Mouse (Mus musculus) neural tube, embryonic 15.5 days (tissue): ENCODE data around the gene Klf5. TPM values are rescaled to one million over a fixed set of nuclear protein-coding genes. Genes with fewer than 3 reads are reported as not detected.

Source experiments
- ATAC-seq: fragments of 200-750 bp; cut with Nextera tagmentation; 2 replicates; pipeline ENCODE4 v1.8.0; 2017; ENCODE audit warnings: mild to moderate bottlenecking, moderate TSS enrichment, moderate library complexity; ENCODE audit not compliant: low FRiP score
- H3K27ac ChIP-seq: fragments of 300-500 bp; sonication (generic); replicated peaks from 2 replicates; pipeline ENCODE4 v1.5.1; 2015; ENCODE audit warnings: mild to moderate bottlenecking, inconsistent platforms
- H3K27me3 ChIP-seq: fragments of 300-500 bp; sonication (generic); replicated peaks from 2 replicates; pipeline ENCODE4 v1.6.1; 2015; ENCODE audit warnings: inconsistent platforms
- H3K36me3 ChIP-seq: fragments of 300-500 bp; sonication (generic); 2 replicates; pipeline ENCODE4 v1.6.1; 2015; ENCODE audit warnings: inconsistent platforms
- H3K4me1 ChIP-seq: fragments of 300-500 bp; sonication (generic); 2 replicates; pipeline ENCODE4 v1.6.1; 2015; ENCODE audit warnings: inconsistent platforms
- H3K4me2 ChIP-seq: fragments of 300-500 bp; sonication (generic); 2 replicates; pipeline ENCODE4 v1.6.1; 2015; ENCODE audit warnings: inconsistent platforms, mild to moderate bottlenecking, moderate library complexity
- H3K4me3 ChIP-seq: fragments of 300-500 bp; sonication (generic); replicated peaks from 2 replicates; pipeline ENCODE4 v1.5.1; 2015; ENCODE audit warnings: mild to moderate bottlenecking, inconsistent platforms
- H3K9ac ChIP-seq: fragments of 300-500 bp; sonication (generic); replicated peaks from 2 replicates; pipeline ENCODE4 v1.6.1; 2015; ENCODE audit warnings: mild to moderate bottlenecking, inconsistent platforms
- H3K9me3 ChIP-seq: fragments of 300-500 bp; sonication (generic); replicated peaks from 2 replicates; pipeline ENCODE4 v1.6.1; 2016; ENCODE audit warnings: inconsistent platforms
- WGBS: fragments of 180-500 bp; shearing (Covaris S2); methylation state at CpG from one replicate; pipeline ENCODE4 v1.1.7; 2015; ENCODE audit warnings: mixed read lengths; 5-methylcytosine and 5-hydroxymethylcytosine counted together
- polyA plus RNA-seq: library from polyadenylated mRNA; unstranded; fragments of >200 nt; fragmentation: Nextera tagmentation; extraction: Ambion mirVana; gene quantifications from 2 replicates; pipeline ENCODE4 v1.2.1, GENCODE M21; 2015

The Klf5 gene
- polyA plus RNA-seq, 1 experiment from 2014 or later: 5.2 TPM

- Histone ChIP-seq H3K9ac (no peak overlapping the region), H3K36me3 (no peaks in the 10 kb centered on the region), H3K9me3 (no peaks in the 10 kb centered on the region), H3K4me3 (no peak overlapping the region), H3K27ac (no peak overlapping the region), H3K4me2 (no peak overlapping the region), H3K4me1 (no peaks in the 10 kb centered on the region), H3K27me3 (no peaks in the 10 kb centered on the region)
- ATAC-seq: no peak
- 57% methylated on average over 4 of the region's 4 CpGs for WGBS
Observed at GRCm38 (mm10) chr14:99352989-99353388, 54.5 kb downstream of the Klf5 start.

- H3K36me3 ChIP-seq: no peaks in the 10 kb centered on the region
Observed at GRCm38 (mm10) chr14:99354046-99354445, 55.6 kb downstream of the Klf5 start.

DNA sequence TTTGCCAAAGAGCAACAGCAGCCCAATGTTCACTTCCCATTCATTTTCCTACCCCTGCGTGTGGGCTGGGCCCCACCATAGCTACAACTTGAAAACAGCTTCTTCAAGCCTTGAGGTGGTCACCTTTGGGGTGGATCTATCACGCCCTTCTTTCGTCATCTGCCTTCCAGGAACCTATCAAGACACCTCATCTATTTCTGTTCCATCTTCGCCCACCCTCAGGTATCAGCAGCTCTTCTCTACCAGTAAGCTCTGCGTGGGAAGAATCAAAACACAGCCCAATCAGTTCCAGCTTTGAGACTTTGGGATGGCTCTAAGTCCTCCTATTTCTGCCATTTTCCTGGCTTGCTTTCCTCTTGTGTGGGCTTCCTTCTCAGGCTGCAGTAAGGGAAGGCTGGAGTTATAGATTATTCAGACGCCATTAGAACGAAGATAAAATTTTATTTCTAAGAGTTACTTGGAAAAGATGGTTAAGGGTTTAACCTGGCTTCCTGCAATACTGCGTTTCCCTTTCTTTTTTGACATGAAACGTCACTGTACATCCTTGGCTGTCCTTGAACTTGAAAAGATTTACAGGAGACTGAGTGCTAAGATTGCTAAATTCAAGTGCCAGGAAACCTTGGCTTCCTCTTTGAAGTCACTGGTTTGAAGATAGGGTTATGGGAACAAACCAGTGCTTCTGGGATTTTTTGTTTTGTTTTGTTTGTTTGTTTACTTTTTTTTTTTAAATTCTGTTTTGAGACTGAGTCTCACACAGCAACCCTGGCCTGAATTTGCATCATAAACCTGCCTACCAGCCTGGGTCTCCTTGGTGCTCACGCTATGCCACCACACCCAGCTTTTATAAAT is 56.5 kb downstream of the Klf5 start:
- no peak for ATAC-seq
- Histone ChIP-seq H3K27me3 (no peaks in the 10 kb centered on the region), H3K4me3 (no peak overlapping the region), H3K4me1 (no peaks in the 10 kb centered on the region), H3K9ac (no peak overlapping the region), H3K4me2 (no peak overlapping the region), H3K27ac (no peak overlapping the region), H3K9me3 (no peaks in the 10 kb centered on the region), H3K36me3 (no peaks in the 10 kb centered on the region)
- WGBS: 93% methylated on average over 10 of the region's 10 CpGs

More at GRCm38 (mm10) chr14:99354046-99354445, 55.6 kb downstream of the Klf5 start:
- H3K27me3 ChIP-seq: no peaks in the 10 kb centered on the region
- ATAC-seq: no peak
- H3K9me3 ChIP-seq: no peaks in the 10 kb centered on the region
- no peak overlapping the region for H3K4me2 ChIP-seq
- H3K4me3 ChIP-seq: no peak overlapping the region
- no peak overlapping the region for H3K9ac ChIP-seq
- H3K27ac ChIP-seq: no peak overlapping the region
- H3K4me1 ChIP-seq: no peaks in the 10 kb centered on the region
- 62% methylated on average over 2 of the region's 2 CpGs for WGBS

GRCm38 (mm10) chr14:99355610-99355870 is 57.0 kb downstream of the Klf5 start:
- Histone ChIP-seq H3K4me3 (no peak overlapping the region), H3K9ac (no peak overlapping the region), H3K27me3 (no peaks in the 10 kb centered on the region), H3K36me3 (no peaks in the 10 kb centered on the region), H3K27ac (no peak overlapping the region), H3K4me2 (no peak overlapping the region), H3K4me1 (no peaks in the 10 kb centered on the region), H3K9me3 (no peaks in the 10 kb centered on the region)
- 83% methylated on average over 1 of the region's 1 CpGs for WGBS
- ATAC-seq: no peak

DNA sequence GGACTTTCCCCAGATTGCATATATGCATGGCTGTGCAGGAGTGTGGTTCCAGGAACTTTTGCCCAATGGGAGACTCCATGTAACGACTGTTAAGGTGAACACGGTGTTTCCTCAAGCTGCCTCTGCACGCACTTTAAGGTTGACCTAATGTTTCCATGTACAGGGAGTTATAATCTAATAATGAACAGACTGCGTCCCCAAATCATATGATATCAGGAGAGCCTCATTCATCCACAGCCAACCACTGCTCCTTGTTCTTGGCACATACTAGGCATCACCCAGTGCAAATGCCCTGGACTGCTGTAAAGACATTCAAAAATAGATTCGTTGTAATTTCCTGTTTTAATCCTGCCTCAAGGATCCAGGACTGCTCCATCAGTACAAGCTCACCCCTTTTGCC is 64.5 kb downstream of the Klf5 start:
- H3K4me1 ChIP-seq: peaks cover 5% of the 10 kb centered on the region; the same call in 1 of the 2 replicates
- no peak overlapping the region for H3K4me2 ChIP-seq
- no peak overlapping the region for H3K4me3 ChIP-seq
- no peak for ATAC-seq
- no peaks in the 10 kb centered on the region for H3K9me3 ChIP-seq
- H3K36me3 ChIP-seq: no peaks in the 10 kb centered on the region
- H3K27me3 ChIP-seq: no peaks in the 10 kb centered on the region
- H3K9ac ChIP-seq: no peak overlapping the region
- H3K27ac ChIP-seq: no peak overlapping the region
- WGBS: 95% methylated on average over 5 of the region's 5 CpGs

DNA sequence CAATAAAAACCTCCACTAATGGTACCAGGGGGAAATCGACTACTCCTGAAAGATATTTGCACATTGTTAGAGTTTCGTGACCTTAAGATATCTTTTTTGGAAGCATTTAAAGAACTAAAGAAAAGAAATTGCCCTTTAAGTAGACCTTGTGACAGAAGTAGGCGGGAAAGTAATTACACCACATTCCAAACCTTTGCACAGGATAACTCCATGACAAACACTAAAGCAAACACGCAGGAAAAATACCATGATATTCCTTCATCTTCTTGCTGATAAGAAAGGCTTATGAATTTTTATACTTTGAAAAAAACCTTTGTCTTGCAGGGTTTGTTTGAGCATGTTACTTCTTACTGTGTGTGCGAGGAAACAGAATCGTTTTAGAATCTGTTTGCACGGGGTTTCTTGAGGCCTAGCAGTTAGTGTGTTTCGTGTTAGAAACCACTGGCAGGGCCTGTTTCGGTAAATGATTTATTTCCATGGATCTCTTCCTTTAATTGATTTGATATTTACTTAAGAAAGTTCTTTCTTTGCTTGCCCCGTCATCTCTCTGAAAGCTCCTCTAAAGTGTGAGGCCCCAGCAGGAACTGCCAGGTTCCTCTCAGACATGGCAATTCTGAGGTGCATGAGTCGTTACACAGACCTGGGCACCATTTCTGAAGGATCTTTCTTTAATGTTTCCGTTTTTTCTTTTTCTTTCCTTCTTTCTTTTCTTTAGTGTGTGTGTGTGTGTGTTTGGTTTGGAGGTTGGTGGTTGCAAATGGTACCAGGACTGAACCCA is 65.7 kb downstream of the Klf5 start:
- no peak overlapping the region for H3K27ac ChIP-seq
- no peak overlapping the region for H3K9ac ChIP-seq
- ATAC-seq: no peak
- H3K9me3 ChIP-seq: no peaks in the 10 kb centered on the region
- H3K4me2 ChIP-seq: no peak overlapping the region
- peaks cover 5% of the 10 kb centered on the region; the same call in 1 of the 2 replicates for H3K4me1 ChIP-seq
- WGBS: 73% methylated on average over 12 of the region's 12 CpGs
- no peak overlapping the region for H3K4me3 ChIP-seq
- no peaks in the 10 kb centered on the region for H3K36me3 ChIP-seq
- no peaks in the 10 kb centered on the region for H3K27me3 ChIP-seq

Other genes starting within 250 kb of the Klf5 start
- 17.6 and 18.0 TPM in 2 replicates for gene Pibf1, start 199.3 kb upstream of the Klf5 start, polyA plus RNA-seq
- 17.5 and 20.4 TPM in 2 replicates for gene Dis3, start 198.9 kb upstream of the Klf5 start, polyA plus RNA-seq